Mouse (Mus musculus) thymus, adult 2 months (tissue): ENCODE measurements around the gene Samd15.

Source experiments
- CTCF ChIP-seq: fragments of 200-500 bp; IDR thresholded peaks from 2 replicates; pipeline ENCODE4 v1.5.1; 2012; ENCODE audit warnings: mild to moderate bottlenecking, control low read depth, low read length, moderate library complexity, borderline replicate concordance; ENCODE audit not compliant: control insufficient read depth, poor library complexity, insufficient read depth; ENCODE audit errors: extremely low read depth
- POLR2A ChIP-seq: fragments of 200-500 bp; IDR thresholded peaks from 2 replicates; pipeline ENCODE4 v1.6.1; 2012; ENCODE audit warnings: mild to moderate bottlenecking, low read length, control low read depth, moderate library complexity; ENCODE audit not compliant: control insufficient read depth, poor library complexity, insufficient read depth; ENCODE audit errors: extremely low read depth

DNA sequence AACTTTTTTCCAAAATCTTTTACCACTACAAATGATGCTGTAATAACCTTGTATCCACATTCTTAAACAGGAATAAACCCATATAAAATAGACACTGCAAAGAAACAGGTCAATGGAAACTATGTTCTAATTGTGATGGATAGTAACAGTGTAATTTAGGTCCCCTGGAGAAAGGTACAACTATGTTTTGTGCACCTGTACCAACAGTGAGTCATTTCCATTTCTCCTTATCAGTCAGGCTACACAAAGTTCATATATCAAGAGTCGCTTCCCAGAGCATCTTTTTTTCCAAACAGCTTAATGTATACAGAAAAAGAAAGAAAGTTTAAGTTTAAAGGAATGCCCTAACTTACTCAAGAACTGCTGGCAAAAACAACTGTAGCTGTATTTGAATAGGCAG lies 4.5 kb upstream of the Samd15 start:
- TF ChIP-seq CTCF, result no peak
- no peak for TF ChIP-seq POLR2A
